Mouse (Mus musculus): ENCODE data around the gene Lpp.

DNA sequence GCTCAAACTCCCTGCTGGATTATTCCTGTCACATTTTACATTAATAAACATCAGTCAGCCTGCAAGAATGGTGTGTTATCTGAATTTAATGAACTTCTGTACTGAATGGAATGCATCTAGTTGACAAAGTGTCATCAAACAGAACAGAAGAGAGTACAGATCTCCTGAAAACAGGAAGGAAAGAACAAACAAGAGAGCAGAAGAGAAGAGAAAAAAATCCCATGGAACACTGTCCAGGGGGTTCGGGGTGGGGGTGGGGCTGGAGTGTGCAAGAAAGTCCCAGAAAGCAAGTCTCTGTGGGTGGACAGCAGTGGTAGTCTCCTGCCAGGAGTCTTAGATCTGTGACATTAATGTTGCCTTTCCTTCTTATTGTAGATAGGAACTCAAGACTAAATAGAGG, 412.8 kb downstream of the Lpp start:
- TF ChIP-seq MAX (IDR thresholded peaks at IDR 0.05; ENCODE audit: low read length) = no peak
- TF ChIP-seq NRF1 (IDR thresholded peaks at IDR 0.05; ENCODE audit: insufficient read depth, low read depth, low read length, poor library complexity, severe bottlenecking) = no peak
- no peak for TF ChIP-seq CTCF (IDR thresholded peaks at IDR 0.05 in 2 of 3, conservative IDR thresholded peaks at IDR 0.05 in 1 of 3; ENCODE audit: control insufficient read depth in 1 of 3, insufficient read depth in 1 of 3, low read depth in 2 of 3, low read length in 3 of 3, poor library complexity in 1 of 3, severe bottlenecking in 1 of 3)
- TF ChIP-seq USF1 (IDR thresholded peaks at IDR 0.05; ENCODE audit: low read depth, low read length) = no peak
